Mouse (Mus musculus): ENCODE results near the gene Arhgef15.
"Not testable (repeated sequence)": the region's sequence is repeated elsewhere in the genome, so short reads cannot be mapped to it uniquely, and the experiment has no call there.

The Arhgef15 gene

GRCm38 (mm10) chr11:68957308-68957707 lies at the start of gene Arhgef15:
Arhgef15 (minus strand) TSS chr11:68957480.
- DNase-seq (ENCODE audit: low spot score) = no peak

GRCm38 (mm10) chr11:69006575-69006974 lies 49.3 kb upstream of the Arhgef15 start:
- DNase-seq (ENCODE audit: low spot score) = not testable (repeated sequence)

DNA sequence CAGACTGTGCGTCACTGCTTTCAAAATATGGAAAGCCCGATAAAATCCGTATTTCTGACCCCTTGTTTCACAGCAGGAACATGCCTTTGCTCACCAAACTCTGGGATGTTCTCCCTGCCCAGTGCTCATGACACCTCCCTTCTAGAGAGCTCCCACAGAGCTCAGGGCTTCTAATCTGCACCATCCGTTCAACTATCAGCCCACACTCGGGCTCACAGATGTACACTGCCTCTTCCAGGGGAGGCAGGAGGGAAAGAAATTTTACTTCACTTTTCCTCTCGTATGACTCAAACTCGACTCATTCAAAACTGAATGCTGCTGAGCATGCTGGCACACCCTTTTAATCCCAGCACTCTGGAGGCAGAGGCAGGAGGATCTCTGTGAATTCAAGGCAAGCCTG lies 47.9 kb upstream of the Arhgef15 start:
- DNase-seq (ENCODE audit: low spot score) = no peak

- DNase-seq (ENCODE audit: low spot score) = no peak
Observed at GRCm38 (mm10) chr11:69003592-69003991, 46.3 kb upstream of the Arhgef15 start.

DNA sequence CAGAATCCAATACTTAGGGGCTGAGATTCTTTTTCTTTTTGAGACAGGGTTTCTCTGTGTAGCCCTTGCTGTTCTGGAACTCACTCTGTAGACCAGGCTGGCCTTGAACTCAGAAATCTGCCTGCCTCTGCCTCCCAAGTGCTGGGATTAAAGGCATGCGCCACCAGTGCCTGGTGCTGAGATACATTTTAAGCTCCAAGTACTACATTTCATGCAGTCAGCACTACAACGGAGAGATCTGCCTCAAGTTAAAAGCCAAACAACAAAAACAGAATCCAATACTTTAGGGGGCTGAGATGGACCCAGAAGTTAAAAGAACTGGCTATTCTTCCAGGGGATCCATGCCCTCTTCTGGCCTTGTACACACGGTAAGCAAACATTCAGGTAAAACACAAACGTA lies 45.5 kb upstream of the Arhgef15 start:
- not testable (repeated sequence) for DNase-seq (ENCODE audit: low spot score)

DNA sequence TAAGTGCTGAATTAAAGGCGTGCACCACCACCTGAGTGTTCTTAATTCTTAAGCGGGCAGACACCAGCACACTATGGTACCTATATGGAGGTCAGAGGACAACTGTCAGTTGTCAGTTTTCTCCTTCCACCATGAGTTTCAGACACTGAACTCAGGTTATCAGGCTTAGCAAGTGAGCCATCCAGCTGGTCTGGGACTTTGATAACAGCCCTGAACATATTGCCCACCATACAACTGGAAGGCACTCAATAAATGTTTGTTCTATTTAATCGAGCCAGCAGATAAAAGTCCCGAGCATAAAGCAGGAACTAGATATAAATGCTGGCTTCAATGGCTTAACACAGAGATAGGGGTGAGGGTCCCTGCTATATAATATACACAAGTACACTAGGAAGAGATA lies 39.8 kb upstream of the Arhgef15 start:
- no peak for DNase-seq (ENCODE audit: low spot score)

GRCm38 (mm10) chr11:68994377-68994776 lies 37.1 kb upstream of the Arhgef15 start:
- no peak for DNase-seq (ENCODE audit: low spot score)

DNA sequence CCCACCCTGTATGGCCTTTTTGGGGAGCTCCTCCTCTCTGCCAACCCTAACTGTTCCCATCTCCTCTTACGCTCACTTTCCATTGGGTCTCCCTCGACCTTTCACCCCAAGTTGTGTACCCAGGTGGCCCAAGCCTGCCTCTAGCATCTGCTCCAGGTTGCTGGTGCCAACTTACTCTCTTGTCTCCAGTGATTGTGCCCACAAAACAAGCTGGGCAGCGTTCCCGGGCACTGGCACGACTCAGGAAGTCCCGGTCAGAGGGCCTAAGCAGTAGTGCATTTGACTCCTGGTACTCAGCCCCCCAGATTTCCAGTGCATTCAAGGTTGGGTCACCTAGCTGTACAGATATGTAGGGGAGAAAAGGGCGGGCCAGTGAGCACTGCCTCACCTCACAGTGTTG lies 35.8 kb upstream of the Arhgef15 start:
- DNase-seq (ENCODE audit: low spot score) = no peak

DNA sequence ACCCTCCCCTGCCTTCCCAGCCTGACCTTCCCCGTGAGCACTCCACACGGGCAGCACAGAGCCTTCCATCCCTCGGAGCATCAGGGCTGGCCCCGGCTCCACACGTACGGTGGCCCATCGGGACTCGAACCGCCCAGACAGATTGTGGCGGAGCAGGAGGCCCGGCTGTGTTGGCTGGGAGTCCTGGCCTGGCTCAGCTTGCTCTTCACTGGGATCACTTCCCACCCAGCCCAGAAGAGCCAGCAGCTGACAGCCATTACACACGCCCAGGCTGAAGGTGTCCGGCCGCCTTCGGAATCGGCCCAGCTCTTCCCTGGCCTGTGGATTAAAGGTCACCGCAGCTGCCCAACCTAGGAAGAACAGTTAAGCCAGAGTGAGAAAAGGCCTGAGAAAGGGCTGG lies 31.1 kb upstream of the Arhgef15 start:
- DNase-seq (ENCODE audit: low spot score) = no peak

GRCm38 (mm10) chr11:68987365-68987882 lies 30.1 kb upstream of the Arhgef15 start:
- no peak for DNase-seq (ENCODE audit: low spot score)

DNA sequence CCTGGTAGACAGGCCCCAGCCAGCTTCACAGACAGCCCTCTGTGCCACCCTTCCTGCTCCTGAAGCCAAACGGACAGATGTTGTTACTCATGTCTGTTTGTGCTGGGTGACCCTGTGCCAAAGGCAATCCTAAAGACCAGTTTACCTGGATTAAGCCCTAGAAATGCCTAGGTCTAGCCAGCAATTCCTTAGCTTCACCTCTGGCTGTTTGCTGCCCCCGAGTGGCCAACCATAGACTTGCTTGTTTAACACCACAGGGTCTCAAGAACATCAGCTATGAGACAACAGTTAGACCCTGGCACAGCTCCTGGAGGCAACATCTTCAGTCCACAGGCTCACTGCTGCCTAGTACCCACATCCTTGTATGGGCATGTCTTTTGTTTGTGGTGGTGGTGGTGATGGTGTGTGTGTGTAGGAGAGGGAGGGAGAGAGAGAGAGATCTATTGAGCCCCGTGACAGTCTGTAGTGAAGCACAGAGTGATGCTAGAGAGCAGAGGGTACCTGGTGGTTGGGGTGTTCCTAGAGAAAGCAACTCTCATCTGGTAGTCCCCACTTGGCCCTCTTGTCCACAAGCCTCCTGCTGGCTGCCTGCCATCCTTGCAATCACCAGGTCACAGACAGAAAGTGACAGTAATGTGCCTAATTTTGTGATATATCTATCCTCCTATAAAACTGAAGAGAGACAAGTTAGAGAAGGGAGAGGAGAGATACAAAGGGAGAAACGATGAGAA lies 25.5 kb upstream of the Arhgef15 start:
- peak; percentile 50 for DNase-seq (ENCODE audit: low spot score)

DNA sequence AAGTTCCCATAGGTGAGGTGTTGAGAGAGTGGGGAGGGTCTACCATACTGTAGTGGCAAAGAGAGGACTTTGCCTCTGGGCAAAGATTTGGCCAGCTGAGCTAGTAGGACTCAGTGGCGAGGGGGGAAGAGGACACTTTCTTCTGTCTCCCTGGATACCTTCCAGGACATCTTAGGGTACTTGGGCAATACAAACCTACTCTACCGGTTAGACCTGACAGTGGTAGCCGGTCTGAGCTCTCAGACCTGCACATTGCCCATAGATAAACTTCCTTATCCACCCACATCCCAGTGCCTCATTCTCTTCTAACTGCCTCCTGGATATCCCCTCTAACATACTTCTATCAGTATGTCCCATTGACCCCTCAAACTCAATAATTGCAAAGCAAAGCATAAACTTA lies 23.6 kb upstream of the Arhgef15 start:
- DNase-seq (ENCODE audit: low spot score) = no peak

- no peak for DNase-seq (ENCODE audit: low spot score)
Observed at GRCm38 (mm10) chr11:68979320-68979733, 22.0 kb upstream of the Arhgef15 start.

DNA sequence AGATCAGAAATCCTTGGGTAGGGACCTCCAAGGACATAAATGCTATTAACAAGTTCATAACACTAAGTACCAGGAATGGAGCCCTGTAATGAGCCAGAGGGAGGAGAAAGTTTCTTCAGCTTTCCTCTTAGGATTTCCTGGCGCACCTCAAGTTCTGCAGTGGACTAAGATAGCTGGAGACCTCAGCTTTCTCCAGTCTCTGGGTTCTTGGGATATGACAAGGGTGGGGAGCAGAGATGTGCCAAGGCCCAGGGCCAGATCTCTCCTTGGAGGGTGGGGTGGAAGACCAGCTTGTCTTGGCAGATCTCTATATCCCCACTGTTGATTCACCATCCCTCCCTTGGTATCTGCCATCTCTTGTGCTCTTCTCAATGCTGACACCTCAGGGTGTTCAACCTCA lies 18.3 kb upstream of the Arhgef15 start:
- no peak for DNase-seq (ENCODE audit: low spot score)

DNA sequence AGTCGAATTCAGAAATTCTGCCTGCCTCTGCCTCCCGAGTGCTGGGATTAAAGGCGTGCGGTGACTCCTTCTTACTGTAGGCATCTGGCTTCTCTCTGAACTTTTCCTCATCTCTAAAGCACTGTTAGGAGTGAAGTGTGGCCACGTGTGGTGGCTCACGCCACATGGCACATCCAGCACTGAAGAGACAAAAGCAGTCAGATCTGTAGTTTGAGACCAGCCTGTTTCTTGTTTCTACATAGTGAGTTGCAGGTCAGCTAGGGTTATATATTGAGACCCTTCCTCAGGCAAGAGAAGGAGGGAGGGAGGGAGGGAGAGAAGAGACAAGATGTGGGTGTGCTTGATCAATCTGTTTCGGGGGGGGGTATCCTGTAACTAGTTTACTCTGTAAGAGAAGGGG lies 17.8 kb upstream of the Arhgef15 start, which contains the start of gene Rangrf:
Gene Rangrf (minus strand): TSS at position 101 of the 400 bp plus-strand sequence.
- DNase-seq (ENCODE audit: low spot score) = no peak

- no peak for DNase-seq (ENCODE audit: low spot score)
Observed at GRCm38 (mm10) chr11:68974059-68974450, 16.8 kb upstream of the Arhgef15 start.

- peak; percentile 85 for DNase-seq (ENCODE audit: low spot score)
Observed at GRCm38 (mm10) chr11:68973250-68974058, 16.2 kb upstream of the Arhgef15 start.

GRCm38 (mm10) chr11:68970232-68970631 lies 13.0 kb upstream of the Arhgef15 start:
- DNase-seq (ENCODE audit: low spot score) = no peak

DNA sequence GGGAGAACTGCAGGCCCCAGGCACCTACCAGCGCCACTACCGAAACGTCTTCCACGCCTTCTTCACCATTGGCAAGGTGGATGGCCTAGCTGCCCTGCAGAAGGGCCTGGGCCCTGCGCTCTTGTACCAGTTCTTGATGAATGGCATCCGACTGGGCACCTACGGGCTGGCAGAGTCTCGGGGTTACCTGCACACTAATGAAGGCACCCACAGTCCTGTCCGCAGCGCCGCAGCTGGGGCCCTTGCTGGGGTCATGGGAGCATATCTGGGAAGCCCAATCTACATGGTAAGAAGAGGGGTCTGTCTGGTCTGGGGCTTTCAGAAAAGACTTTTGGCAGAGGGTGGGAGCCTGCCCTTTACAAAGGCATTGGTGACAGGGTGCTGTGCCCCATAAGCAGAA lies 11.5 kb upstream of the Arhgef15 start:
- DNase-seq (ENCODE audit: low spot score) = no peak

- peak; percentile 81 for DNase-seq (ENCODE audit: low spot score)
Observed at GRCm38 (mm10) chr11:68967337-68968282, 10.3 kb upstream of the Arhgef15 start, which contains the start of gene Slc25a35. Slc25a35 (plus strand) TSS chr11:68968131.

- DNase-seq (ENCODE audit: low spot score) = no peak
Observed at GRCm38 (mm10) chr11:68966554-68966953, 9.3 kb upstream of the Arhgef15 start.

- no peak for DNase-seq (ENCODE audit: low spot score)
Observed at GRCm38 (mm10) chr11:68965845-68966244, 8.6 kb upstream of the Arhgef15 start.

Measured in yolk sac, embryonic 10.5 days (tissue).